Mouse (Mus musculus) kidney, embryonic 14.5 days (tissue): ENCODE data around the gene Prkcd. TPM values are rescaled to one million over a fixed set of nuclear protein-coding genes. Genes with fewer than 3 reads are reported as not detected.
A peak's percentile ranks its signal among the peaks of the same experiment; 100 is the strongest.

ENCODE experiments used
- ATAC-seq: fragments of 200-750 bp; cut with Nextera tagmentation; 2 replicates; pipeline ENCODE4 v1.8.0; 2017; ENCODE audit warnings: moderate number of reproducible peaks, mild to moderate bottlenecking, moderate TSS enrichment, moderate library complexity; ENCODE audit not compliant: low FRiP score, low TSS enrichment
- H3K27ac ChIP-seq: fragments of 300-500 bp; sonication (generic); 2 replicates; pipeline ENCODE4 v1.5.1; 2014; ENCODE audit warnings: low read depth, mild to moderate bottlenecking, low read length, moderate library complexity, mixed read lengths
- H3K27me3 ChIP-seq: fragments of 300-500 bp; sonication (generic); 2 replicates; pipeline ENCODE4 v1.6.1; 2014; ENCODE audit warnings: mild to moderate bottlenecking, low read length; ENCODE audit not compliant: control insufficient read depth, insufficient read depth
- H3K36me3 ChIP-seq: fragments of 300-500 bp; sonication (generic); 2 replicates; pipeline ENCODE4 v1.6.1; 2014; ENCODE audit warnings: low read length, mixed read lengths; ENCODE audit not compliant: control insufficient read depth, insufficient read depth
- H3K4me1 ChIP-seq: fragments of 300-500 bp; sonication (generic); 2 replicates; pipeline ENCODE4 v1.6.1; 2014; ENCODE audit warnings: low read length, mixed read lengths; ENCODE audit not compliant: control insufficient read depth, insufficient read depth
- H3K4me2 ChIP-seq: fragments of 300-500 bp; sonication (generic); replicated peaks from 2 replicates; pipeline ENCODE4 v1.6.1; 2014; ENCODE audit warnings: low read depth, mild to moderate bottlenecking, low read length
- H3K4me3 ChIP-seq: fragments of 300-500 bp; sonication (generic); 2 replicates; pipeline ENCODE4 v1.5.1; 2014; ENCODE audit warnings: mild to moderate bottlenecking, low read length
- H3K9ac ChIP-seq: fragments of 300-500 bp; sonication (generic); 2 replicates; pipeline ENCODE4 v1.6.1; 2014; ENCODE audit warnings: low read depth, mild to moderate bottlenecking, low read length, moderate library complexity
- H3K9me3 ChIP-seq: fragments of 300-500 bp; sonication (generic); 2 replicates; pipeline ENCODE4 v1.6.1; 2016; ENCODE audit warnings: low read length; ENCODE audit not compliant: control insufficient read depth
- WGBS: fragments of 180-500 bp; shearing (Covaris S2); extraction: QIAGEN DNeasy Blood & Tissue Kit; methylation state at CpG from one replicate; pipeline ENCODE4 v1.1.7; 2014; 5-methylcytosine and 5-hydroxymethylcytosine counted together
- microRNA-seq: library from miRNA; unstranded; fragments of <30 nt; microRNA quantifications from one replicate; pipeline ENCODE4, GENCODE M21; 2016
- polyA plus RNA-seq: library from polyadenylated mRNA; unstranded; fragments of >200 nt; fragmentation: Nextera tagmentation; extraction: Ambion mirVana; gene quantifications from 2 replicates; pipeline ENCODE4 v1.2.1, GENCODE M21; 2014

Gene Prkcd
- polyA plus RNA-seq, 1 experiment from 2014 or later: 37.0 TPM

- Histone ChIP-seq H3K4me3 (peak overlapping the region; percentile 76; the same call in 1 of the 2 replicates), H3K4me2 (peak overlapping the region; percentile 81), H3K9me3 (no peaks in the 10 kb centered on the region), H3K27ac (no peak overlapping the region), H3K4me1 (peaks cover 25% of the 10 kb centered on the region), H3K36me3 (peaks cover 13% of the 10 kb centered on the region; the same call in 1 of the 2 replicates), H3K9ac (no peak overlapping the region), H3K27me3 (no peaks in the 10 kb centered on the region)
- 70% methylated on average over 5 of the region's 5 CpGs for WGBS
- no peak for ATAC-seq
Measured at GRCm38 (mm10) chr14:30551509-30551908, 74.5 kb downstream of the Prkcd start.

- H3K27ac ChIP-seq: no peak overlapping the region
- H3K4me3 ChIP-seq: peak overlapping the region; percentile 76
- no peak for ATAC-seq
- WGBS: 30% methylated on average over 8 of the region's 8 CpGs
- peak overlapping the region; percentile 89 for H3K9ac ChIP-seq
- no peaks in the 10 kb centered on the region for H3K27me3 ChIP-seq
- H3K4me1 ChIP-seq: peaks cover 25% of the 10 kb centered on the region
- H3K36me3 ChIP-seq: peaks cover 7% of the 10 kb centered on the region; the same call in 1 of the 2 replicates
- peak overlapping the region; percentile 81 for H3K4me2 ChIP-seq
- no peaks in the 10 kb centered on the region for H3K9me3 ChIP-seq
Measured at GRCm38 (mm10) chr14:30550232-30551070, 75.6 kb downstream of the Prkcd start.

- Histone ChIP-seq H3K9ac (peak overlapping the region; percentile 89), H3K27me3 (no peaks in the 10 kb centered on the region), H3K27ac (no peak overlapping the region), H3K36me3 (peaks cover 7% of the 10 kb centered on the region; the same call in 1 of the 2 replicates), H3K9me3 (no peaks in the 10 kb centered on the region), H3K4me1 (peaks cover 25% of the 10 kb centered on the region), H3K4me2 (peak overlapping the region; percentile 81), H3K4me3 (peak overlapping the region; percentile 76)
- peak; percentile 13; the same call in 1 of the 2 replicates for ATAC-seq
- WGBS: 0% methylated on average over 10 of the region's 10 CpGs
Measured at GRCm38 (mm10) chr14:30549777-30550149, 76.2 kb downstream of the Prkcd start.

GRCm38 (mm10) chr14:30548965-30549776 is 76.8 kb downstream of the Prkcd start:
- peaks cover 6% of the 10 kb centered on the region; the same call in 1 of the 2 replicates for H3K36me3 ChIP-seq
- peak overlapping the region; percentile 81 for H3K4me2 ChIP-seq
- H3K4me1 ChIP-seq: peaks cover 25% of the 10 kb centered on the region
- H3K9ac ChIP-seq: peak overlapping the region; percentile 89
- under 1% methylated on average over 69 of the region's 69 CpGs for WGBS
- peak overlapping the region; percentile 76 for H3K4me3 ChIP-seq
- no peaks in the 10 kb centered on the region for H3K27me3 ChIP-seq
- no peaks in the 10 kb centered on the region for H3K9me3 ChIP-seq
- H3K27ac ChIP-seq: peak overlapping the region; percentile 91
- ATAC-seq: peak; percentile 96

- Histone ChIP-seq H3K27me3 (no peaks in the 10 kb centered on the region), H3K27ac (peak within 1 kb of the TSS; percentile 91), H3K36me3 (no peaks in the 10 kb centered on the region; the same call in 1 of the 2 replicates), H3K9ac (peak within 1 kb of the TSS; percentile 89), H3K4me1 (peaks cover 25% of the 10 kb centered on the region), H3K4me2 (peak within 1 kb of the TSS; percentile 81), H3K9me3 (no peaks in the 10 kb centered on the region), H3K4me3 (peak within 1 kb of the TSS; percentile 76)
- ATAC-seq: peak; percentile 7; the same call in 1 of the 2 replicates
- 26% methylated on average over 8 of the region's 8 CpGs for WGBS
Measured at GRCm38 (mm10) chr14:30548131-30548720, 77.8 kb downstream of the Prkcd start, which contains the start of gene Tkt. Gene Tkt (plus strand): TSS chr14:30548359.

Small RNA genes lying within 50 kb of the gene (microRNA-seq; reads per million reads assigned to microRNA genes)
- 4.0 reads per million, percentile 16 among the genes with 10 or more reads in this experiment for gene Mir3076

Other genes starting within 250 kb of the Prkcd start
- gene Dcp1a, start 146.7 kb downstream of the Prkcd start, polyA plus RNA-seq: 19.0 and 31.1 TPM in 2 replicates
- 3.1 and 5.1 TPM in 2 replicates for gene Cacna1d, start 134.8 kb downstream of the Prkcd start, polyA plus RNA-seq
- 94.0 and 174 TPM in 2 replicates for gene Tkt, start 77.9 kb downstream of the Prkcd start, polyA plus RNA-seq
- 11.6 and 19.4 TPM in 2 replicates for gene Rft1, start 28.1 kb upstream of the Prkcd start, polyA plus RNA-seq
- 8.5 and 18.0 TPM in 2 replicates for gene Sfmbt1, start 88.6 kb upstream of the Prkcd start, polyA plus RNA-seq
- 26.8 and 29.5 TPM in 2 replicates for gene Tmem110, start 199.4 kb upstream of the Prkcd start, polyA plus RNA-seq